Mouse (Mus musculus) hindbrain, embryonic 15.5 days (tissue): ENCODE results near the gene Gm4924. TPM values are rescaled to one million over a fixed set of nuclear protein-coding genes. Genes with fewer than 3 reads are reported as not detected.

ENCODE experiments used
- ATAC-seq: fragments of 200-750 bp; cut with Nextera tagmentation; 2 replicates; pipeline ENCODE4 v1.8.0; 2017; ENCODE audit warnings: low read depth, moderate number of reproducible peaks, moderate TSS enrichment; ENCODE audit not compliant: low FRiP score
- H3K27ac ChIP-seq: fragments of 300-500 bp; sonication (generic); replicated peaks from 2 replicates; pipeline ENCODE4 v1.5.1; 2015; ENCODE audit warnings: mild to moderate bottlenecking, inconsistent platforms
- H3K27me3 ChIP-seq: fragments of 300-500 bp; sonication (generic); 2 replicates; pipeline ENCODE4 v1.6.1; 2015; ENCODE audit warnings: control low read depth, inconsistent platforms
- H3K36me3 ChIP-seq: fragments of 300-500 bp; sonication (generic); 2 replicates; pipeline ENCODE4 v1.6.1; 2015; ENCODE audit warnings: control low read depth, inconsistent platforms
- H3K4me1 ChIP-seq: fragments of 300-500 bp; sonication (generic); replicated peaks from 2 replicates; pipeline ENCODE4 v1.6.1; 2015; ENCODE audit warnings: control low read depth, inconsistent platforms
- H3K4me2 ChIP-seq: fragments of 300-500 bp; sonication (generic); 2 replicates; pipeline ENCODE4 v1.6.1; 2015; ENCODE audit warnings: moderate library complexity, mild to moderate bottlenecking, inconsistent platforms
- H3K4me3 ChIP-seq: fragments of 300-500 bp; sonication (generic); 2 replicates; pipeline ENCODE4 v1.5.1; 2015; ENCODE audit warnings: mild to moderate bottlenecking, inconsistent platforms
- H3K9ac ChIP-seq: fragments of 300-500 bp; sonication (generic); 2 replicates; pipeline ENCODE4 v1.6.1; 2015; ENCODE audit warnings: inconsistent platforms
- H3K9me3 ChIP-seq: fragments of 300-500 bp; sonication (generic); 2 replicates; pipeline ENCODE4 v1.6.1; 2016; ENCODE audit warnings: control low read depth, inconsistent platforms
- WGBS: fragments of 180-500 bp; shearing (Covaris S2); methylation state at CpG from one replicate; pipeline ENCODE4 v1.1.7; 2015; 5-methylcytosine and 5-hydroxymethylcytosine counted together
- polyA plus RNA-seq: library from polyadenylated mRNA; unstranded; fragments of >200 nt; fragmentation: Nextera tagmentation; extraction: Ambion mirVana; gene quantifications from 2 replicates; pipeline ENCODE4 v1.2.1, GENCODE M21; 2015

Gene Gm4924
- polyA plus RNA-seq, result 13.6 and 16.0 TPM in 2 replicates

DNA sequence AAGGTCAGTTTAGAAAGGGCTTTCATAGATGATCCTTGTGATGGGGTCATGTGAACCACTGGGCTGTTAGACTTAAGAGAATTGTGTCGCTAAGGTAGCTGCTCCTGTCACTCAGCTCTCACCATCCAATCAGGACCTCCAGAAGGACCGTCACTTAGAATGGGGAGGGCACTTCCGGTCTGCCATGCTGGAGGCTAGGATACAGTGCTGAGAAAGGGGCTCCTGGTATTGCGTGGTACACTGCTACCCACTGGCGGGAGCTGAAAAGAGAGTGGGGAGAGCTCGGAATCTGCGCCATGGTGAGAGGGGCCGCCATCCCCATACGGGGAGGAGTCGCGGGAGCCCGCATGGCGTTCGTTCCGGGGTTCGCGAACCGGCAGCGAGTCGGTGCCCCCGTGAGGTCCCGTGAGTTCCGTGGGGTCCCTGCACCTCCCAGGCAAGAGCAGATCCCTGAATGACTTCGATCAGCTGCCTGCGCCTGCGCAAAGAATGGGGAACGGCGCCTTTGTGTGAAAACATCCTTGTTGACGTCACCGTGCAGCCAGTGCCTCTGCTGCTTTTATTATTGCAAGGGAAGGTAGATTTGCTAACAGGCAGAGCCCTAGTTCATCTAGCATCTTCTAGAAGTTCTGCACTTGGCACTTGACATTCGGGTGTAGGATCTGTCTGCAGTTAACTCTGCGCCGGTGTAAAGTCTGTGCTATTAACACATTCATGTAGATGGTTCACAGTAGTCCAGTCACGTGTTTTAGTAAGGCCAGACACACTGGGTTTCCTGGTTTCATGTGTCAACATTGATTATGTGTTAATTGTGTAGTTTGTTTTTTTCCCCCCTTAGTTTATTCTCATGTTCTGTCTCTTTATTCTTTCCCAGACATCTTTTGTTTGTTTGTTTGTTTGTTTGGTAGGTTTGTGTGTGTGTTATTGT lies at the start of gene Gm4924:
Gene Gm4924 (plus strand): TSS at position 173 of the 928 bp plus-strand sequence.
- 0 out of 2 replicates have a peak, but pooled peaks cover 8% of the 10 kb centered on the region for H3K4me1 ChIP-seq
- H3K4me2 ChIP-seq, result peak within 1 kb of the TSS; percentile 58
- H3K27me3 ChIP-seq, result no peaks in the 10 kb centered on the region
- H3K9ac ChIP-seq, result peak within 1 kb of the TSS; percentile 70
- 3% methylated on average over 34 of the region's 34 CpGs for WGBS
- peak; percentile 100 for ATAC-seq
- peak within 1 kb of the TSS; percentile 66 for H3K4me3 ChIP-seq
- peak within 1 kb of the TSS; percentile 97 for H3K27ac ChIP-seq
- H3K9me3 ChIP-seq, result 0 out of 2 replicates have a peak, but pooled peaks cover 15% of the 10 kb centered on the region
- peaks cover 9% of the 10 kb centered on the region; the same call in 1 of the 2 replicates for H3K36me3 ChIP-seq

DNA sequence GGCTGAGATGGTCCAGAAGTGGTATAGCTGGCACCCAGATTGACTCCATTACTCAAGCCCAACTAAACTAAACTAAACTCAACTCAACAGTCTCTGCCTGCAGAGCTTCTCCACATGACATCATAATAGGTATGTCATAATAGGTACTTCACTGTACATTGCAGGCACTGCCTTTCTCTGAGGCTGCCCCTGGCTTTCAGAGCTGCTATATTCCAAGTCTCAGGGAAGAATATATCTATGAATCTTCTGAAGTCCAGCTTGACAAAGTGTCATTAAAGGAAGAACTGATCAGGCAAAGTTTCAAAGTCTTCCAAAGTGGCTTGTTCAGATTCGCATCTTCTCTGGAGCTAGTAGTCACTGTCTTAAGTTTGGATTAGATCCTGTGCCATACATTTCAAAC lies 37.6 kb upstream of the Gm4924 start, which contains the start of gene 4932415D10Rik:
Gene 4932415D10Rik (minus strand): TSS at position 101 of the 400 bp plus-strand sequence.
- Histone ChIP-seq H3K27me3 (no peaks in the 10 kb centered on the region), H3K9me3 (no peaks in the 10 kb centered on the region), H3K4me2 (no peak within 1 kb of the TSS), H3K4me1 (no peaks in the 10 kb centered on the region), H3K9ac (no peak within 1 kb of the TSS), H3K4me3 (no peak within 1 kb of the TSS), H3K27ac (no peak within 1 kb of the TSS), H3K36me3 (no peaks in the 10 kb centered on the region)
- 93% methylated on average over 1 of the region's 1 CpGs for WGBS
- no peak for ATAC-seq

DNA sequence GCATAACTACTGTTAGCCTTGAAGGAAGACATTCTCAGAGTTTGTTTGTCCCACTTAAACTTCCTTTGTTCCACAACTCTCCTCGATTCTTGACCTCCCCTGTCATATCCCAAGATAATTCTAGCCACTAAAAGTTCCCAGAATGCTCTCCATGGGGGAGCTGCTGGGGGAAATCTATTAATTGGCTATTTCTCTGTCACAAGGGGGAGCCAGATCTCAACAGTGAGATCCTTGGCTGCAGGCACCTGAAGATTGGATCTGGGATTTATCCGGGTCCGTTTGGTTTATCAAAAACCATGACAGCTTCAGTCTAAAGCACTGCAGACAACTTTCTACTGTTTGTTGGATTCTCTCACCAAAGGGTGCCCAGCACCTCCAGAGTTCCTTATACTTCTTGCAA lies 33.9 kb upstream of the Gm4924 start:
- no peak overlapping the region for H3K9ac ChIP-seq
- no peaks in the 10 kb centered on the region for H3K27me3 ChIP-seq
- no peaks in the 10 kb centered on the region for H3K36me3 ChIP-seq
- ATAC-seq, result no peak
- H3K4me3 ChIP-seq, result no peak overlapping the region
- no peak overlapping the region for H3K4me2 ChIP-seq
- H3K9me3 ChIP-seq, result no peaks in the 10 kb centered on the region
- WGBS, result 62% methylated on average over 3 of the region's 3 CpGs
- no peaks in the 10 kb centered on the region for H3K4me1 ChIP-seq
- no peak overlapping the region for H3K27ac ChIP-seq

DNA sequence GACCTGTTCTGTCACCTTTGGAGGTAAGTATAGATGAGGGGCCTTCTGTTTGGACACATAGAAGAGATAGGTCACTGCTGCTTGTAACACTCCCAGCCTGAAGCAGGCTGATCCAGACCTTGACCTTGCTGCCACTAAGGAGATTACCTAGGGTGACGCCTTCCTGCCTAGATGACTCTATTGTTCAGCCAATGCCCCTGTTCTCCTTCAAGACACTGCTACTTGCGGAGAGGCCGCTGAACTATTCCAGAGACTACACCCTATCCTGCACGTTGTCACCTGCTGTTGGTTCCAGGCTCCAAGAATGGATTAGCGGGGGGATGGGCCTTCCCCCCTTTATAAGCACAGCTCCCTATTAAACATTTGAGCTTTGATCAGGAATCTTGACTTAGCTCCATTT lies 24.2 kb upstream of the Gm4924 start:
- ATAC-seq, result no peak
- Histone ChIP-seq H3K4me1 (no peaks in the 10 kb centered on the region), H3K27me3 (no peaks in the 10 kb centered on the region), H3K9me3 (0 out of 2 replicates have a peak, but pooled peaks cover 3% of the 10 kb centered on the region), H3K27ac (no peak overlapping the region), H3K4me3 (no peak overlapping the region), H3K4me2 (no peak overlapping the region), H3K36me3 (no peaks in the 10 kb centered on the region), H3K9ac (no peak overlapping the region)
- WGBS, result 87% methylated on average over 5 of the region's 5 CpGs

DNA sequence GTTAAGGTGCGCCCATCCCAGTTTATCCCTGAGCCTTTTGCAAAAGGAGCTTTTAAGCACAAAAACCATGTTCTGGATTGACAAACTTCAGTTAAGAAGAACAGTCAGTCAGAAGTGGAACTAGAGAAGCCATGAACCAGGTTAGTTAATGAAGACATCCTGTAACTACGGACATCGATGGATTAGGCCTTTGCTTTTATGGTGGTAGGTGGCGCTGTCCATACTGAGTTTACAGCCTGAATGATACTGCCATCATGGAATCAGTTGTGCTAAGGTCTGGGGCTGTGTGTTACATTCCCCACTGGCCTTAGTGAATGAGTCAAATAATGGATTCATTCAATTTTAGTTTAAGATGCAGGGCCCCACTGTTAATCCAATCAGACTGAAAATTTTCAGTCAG lies 1.3 kb downstream of the Gm4924 start:
- H3K36me3 ChIP-seq, result peaks cover 11% of the 10 kb centered on the region; the same call in 1 of the 2 replicates
- H3K4me3 ChIP-seq, result no peak overlapping the region
- H3K4me2 ChIP-seq, result peak overlapping the region; percentile 58; the same call in 1 of the 2 replicates
- 0 out of 2 replicates have a peak, but pooled peaks cover 8% of the 10 kb centered on the region for H3K4me1 ChIP-seq
- 98% methylated on average over 4 of the region's 4 CpGs for WGBS
- H3K27me3 ChIP-seq, result no peaks in the 10 kb centered on the region
- no peak overlapping the region for H3K27ac ChIP-seq
- peaks cover 18% of the 10 kb centered on the region for H3K9me3 ChIP-seq
- no peak overlapping the region for H3K9ac ChIP-seq
- no peak for ATAC-seq

DNA sequence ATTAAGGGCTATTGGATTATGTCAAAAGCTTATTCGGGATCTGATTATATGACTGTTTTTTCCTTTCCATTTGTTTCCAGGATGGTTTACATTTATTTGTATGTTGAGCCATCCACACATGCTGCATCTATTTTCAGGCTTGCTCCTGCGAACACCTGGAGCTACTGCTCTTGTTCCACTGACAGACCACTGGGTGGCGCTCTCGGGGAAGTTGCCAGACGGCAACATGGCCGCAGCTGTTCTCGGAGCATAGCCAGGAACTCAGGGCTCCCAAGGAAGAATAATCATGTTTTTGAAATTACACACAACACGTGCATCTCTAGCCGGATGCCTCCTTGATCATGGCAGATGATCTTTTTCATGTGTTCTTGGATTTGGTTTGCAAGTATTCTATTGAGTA lies 7.9 kb downstream of the Gm4924 start:
- H3K4me1 ChIP-seq, result no peaks in the 10 kb centered on the region
- H3K9me3 ChIP-seq, result peaks cover 47% of the 10 kb centered on the region
- no peaks in the 10 kb centered on the region for H3K27me3 ChIP-seq
- no peak for ATAC-seq
- H3K36me3 ChIP-seq, result peaks cover 42% of the 10 kb centered on the region
- H3K9ac ChIP-seq, result no peak overlapping the region
- WGBS, result 91% methylated on average over 9 of the region's 9 CpGs
- H3K27ac ChIP-seq, result no peak overlapping the region
- H3K4me2 ChIP-seq, result no peak overlapping the region
- H3K4me3 ChIP-seq, result no peak overlapping the region

DNA sequence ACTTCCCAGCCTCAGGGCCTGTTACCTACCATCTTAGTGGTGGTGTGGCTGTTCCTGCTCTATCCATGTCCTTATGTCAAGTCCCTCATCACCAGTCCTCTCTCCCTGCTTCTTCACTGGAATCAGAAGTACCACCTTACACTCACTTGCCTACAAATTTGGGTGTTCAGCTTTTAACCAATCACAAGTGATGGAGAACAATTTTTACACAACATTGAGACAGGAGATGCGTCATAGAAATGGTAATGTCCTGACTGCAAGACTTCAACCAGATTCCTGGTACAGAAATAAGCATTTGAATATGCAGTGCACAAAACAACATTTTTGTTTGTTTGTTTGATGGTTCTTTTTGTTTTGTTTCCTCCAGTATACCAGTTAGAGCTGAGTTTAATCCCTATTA lies 28.9 kb downstream of the Gm4924 start:
- 95% methylated on average over 1 of the region's 1 CpGs for WGBS
- Histone ChIP-seq H3K4me1 (no peaks in the 10 kb centered on the region), H3K4me3 (no peak overlapping the region), H3K36me3 (peaks cover 47% of the 10 kb centered on the region), H3K9me3 (peaks cover 34% of the 10 kb centered on the region), H3K27ac (no peak overlapping the region), H3K9ac (no peak overlapping the region), H3K4me2 (no peak overlapping the region), H3K27me3 (no peaks in the 10 kb centered on the region)
- no peak for ATAC-seq

DNA sequence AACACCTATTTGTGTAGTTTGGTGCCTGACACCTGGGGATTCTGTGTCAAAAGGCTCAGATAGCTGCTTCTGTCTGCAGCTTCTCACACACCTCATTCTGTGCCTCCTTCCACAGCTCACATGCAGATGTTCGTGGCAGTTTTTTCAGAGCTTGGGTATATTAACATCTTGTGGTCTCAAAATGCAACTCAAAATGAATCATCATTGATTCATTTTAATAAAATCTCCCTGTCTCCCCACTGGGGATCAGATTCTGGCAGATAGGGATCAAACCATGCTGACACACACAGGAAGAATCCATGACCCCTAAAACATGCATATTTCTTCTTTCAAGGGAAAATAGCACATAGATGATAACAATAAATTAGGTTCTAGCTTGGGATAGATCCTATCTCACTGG lies 55.5 kb downstream of the Gm4924 start:
- no peak for ATAC-seq

DNA sequence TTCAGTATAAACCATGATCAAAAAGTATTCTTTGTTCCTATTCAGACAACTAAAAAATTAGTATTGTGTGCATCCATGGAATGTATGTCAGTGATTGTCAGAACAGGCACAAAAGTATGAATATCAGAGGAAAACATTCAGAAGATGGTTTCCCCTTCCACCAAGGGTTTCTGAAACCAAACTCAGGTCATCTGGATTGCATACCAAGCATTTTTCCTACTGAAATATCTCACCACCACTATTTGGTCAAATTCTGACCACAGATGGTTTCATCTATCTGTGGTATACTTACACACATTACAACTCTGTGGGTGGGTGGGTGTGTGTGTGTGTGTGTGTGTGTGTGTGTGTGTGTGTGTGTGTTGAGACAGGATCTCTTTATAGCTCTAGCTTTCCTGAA lies 69.6 kb downstream of the Gm4924 start:
- Histone ChIP-seq H3K4me3 (no peak overlapping the region), H3K9ac (no peak overlapping the region), H3K9me3 (peaks cover 20% of the 10 kb centered on the region; the same call in 1 of the 2 replicates), H3K4me1 (no peaks in the 10 kb centered on the region), H3K27ac (no peak overlapping the region), H3K4me2 (no peak overlapping the region), H3K36me3 (0 out of 2 replicates have a peak, but pooled peaks cover 8% of the 10 kb centered on the region), H3K27me3 (no peaks in the 10 kb centered on the region)
- no peak for ATAC-seq

More for the DNA sequence above, 55.5 kb downstream of the Gm4924 start:
- Histone ChIP-seq H3K27ac (no peak overlapping the region), H3K9me3 (peaks cover 32% of the 10 kb centered on the region), H3K4me2 (no peak overlapping the region), H3K4me1 (no peaks in the 10 kb centered on the region), H3K9ac (no peak overlapping the region), H3K36me3 (peaks cover 44% of the 10 kb centered on the region), H3K4me3 (no peak overlapping the region), H3K27me3 (no peaks in the 10 kb centered on the region)
- 87% methylated on average over 1 of the region's 1 CpGs for WGBS

Other genes starting within 250 kb of the Gm4924 start
- gene AU041133, start 226.2 kb upstream of the Gm4924 start, polyA plus RNA-seq, result 8.7 and 9.8 TPM in 2 replicates
- 27.1 and 28.6 TPM in 2 replicates for gene Zfp938, start 113.0 kb upstream of the Gm4924 start, polyA plus RNA-seq
- gene 4932415D10Rik, start 37.7 kb upstream of the Gm4924 start, polyA plus RNA-seq, result not detected in 2 replicates
- not detected in 2 replicates for gene Gm1553, start 138.4 kb downstream of the Gm4924 start, polyA plus RNA-seq